Mouse (Mus musculus): Measurements from ENCODE around the gene Arntl. TPM values are rescaled to one million over a fixed set of nuclear protein-coding genes. Genes with fewer than 3 reads are reported as not detected.

Arntl gene
- total and polyA plus RNA-seq, 2 experiments from 2014 or later, result 19.8 to 29.9 TPM

- H3K27me3 ChIP-seq (ENCODE audit: insufficient read depth, low read length), result no peaks in the 10 kb centered on the region
- DNase-seq (ENCODE audit: low spot score), result peak; percentile 80
- WGBS, result 18% methylated on average over 4 of the region's 4 CpGs
- H3K4me3 ChIP-seq (ENCODE audit: low read length), result peak overlapping the region; percentile 21; the same call in 1 of the 2 replicates
- H3K4me2 ChIP-seq (ENCODE audit: low read depth, low read length), result peak overlapping the region; percentile 52
- TF ChIP-seq CTCF (IDR thresholded peaks at IDR 0.05; ENCODE audit: low read depth), result no peak
- H3K27ac ChIP-seq, result peak overlapping the region; percentile 34; the same call in 1 of the 2 replicates
- peak; percentile 94 for ATAC-seq
- H3K9me3 ChIP-seq (ENCODE audit: low read length), result no peaks in the 10 kb centered on the region
- H3K4me1 ChIP-seq (ENCODE audit: insufficient read depth, low read length), result no peaks in the 10 kb centered on the region
- H3K9ac ChIP-seq (replicated peaks; ENCODE audit: low read length), result no peak overlapping the region
- no peaks in the 10 kb centered on the region for H3K36me3 ChIP-seq (ENCODE audit: insufficient read depth, low read length)
These were observed 140.0 kb downstream of the Arntl start for GRCm38 (mm10) chr7:113347271-113347670.

DNA sequence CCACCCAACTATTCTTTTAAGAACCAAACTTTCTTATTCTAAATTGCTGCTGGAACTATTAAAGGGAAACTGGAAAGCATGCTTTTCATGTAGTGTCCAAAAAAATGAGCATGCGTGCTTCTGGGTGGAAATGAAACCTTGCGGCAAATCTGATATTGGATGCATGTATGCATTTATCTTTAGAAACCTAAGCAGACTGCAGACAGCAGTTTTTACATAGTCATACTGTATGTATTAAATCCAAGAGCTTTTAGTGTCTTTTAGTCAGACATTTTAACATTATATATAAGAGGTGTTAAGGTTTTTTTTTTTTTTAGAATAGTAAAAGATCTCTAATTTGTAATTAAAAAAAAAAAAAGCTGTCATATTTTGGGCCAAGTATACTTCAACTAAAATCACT is 140.4 kb downstream of the Arntl start:
- Histone ChIP-seq H3K4me1 (ENCODE audit: insufficient read depth, low read length) (no peaks in the 10 kb centered on the region), H3K36me3 (ENCODE audit: insufficient read depth, low read length) (no peaks in the 10 kb centered on the region), H3K4me2 (ENCODE audit: low read depth, low read length) (peak overlapping the region; percentile 52), H3K9ac (replicated peaks; ENCODE audit: low read length) (no peak overlapping the region), H3K9me3 (ENCODE audit: low read length) (no peaks in the 10 kb centered on the region), H3K27me3 (ENCODE audit: insufficient read depth, low read length) (no peaks in the 10 kb centered on the region), H3K4me3 (ENCODE audit: low read length) (no peak overlapping the region), H3K27ac (no peak overlapping the region)
- no peak for ATAC-seq
- no peak for TF ChIP-seq CTCF (IDR thresholded peaks at IDR 0.05; ENCODE audit: low read depth)
- WGBS, result 60% methylated on average over 2 of the region's 2 CpGs
- no peak for DNase-seq (ENCODE audit: low spot score)

GRCm38 (mm10) chr7:113349089-113349488 is 141.8 kb downstream of the Arntl start:
- no peak for TF ChIP-seq CTCF (IDR thresholded peaks at IDR 0.05; ENCODE audit: low read depth)
- Histone ChIP-seq H3K4me1 (ENCODE audit: insufficient read depth, low read length) (no peaks in the 10 kb centered on the region), H3K4me2 (ENCODE audit: low read depth, low read length) (no peak overlapping the region), H3K9ac (replicated peaks; ENCODE audit: low read length) (no peak overlapping the region), H3K27ac (no peak overlapping the region), H3K27me3 (ENCODE audit: insufficient read depth, low read length) (no peaks in the 10 kb centered on the region), H3K4me3 (ENCODE audit: low read length) (no peak overlapping the region), H3K9me3 (ENCODE audit: low read length) (no peaks in the 10 kb centered on the region), H3K36me3 (ENCODE audit: insufficient read depth, low read length) (no peaks in the 10 kb centered on the region)
- no peak for DNase-seq (ENCODE audit: low spot score)
- WGBS, result 89% methylated on average over 1 of the region's 1 CpGs
- ATAC-seq, result no peak

Other genes with a start within 250 kb of the Arntl start
- 49.0 and 52.9 TPM in 2 replicates for gene Btbd10, start 161.9 kb downstream of the Arntl start, total RNA-seq (2014; rRNA removed)
- gene Btbd10, start 161.9 kb downstream of the Arntl start, polyA plus RNA-seq (2015; fragmentation: Nextera tagmentation; extraction: Ambion mirVana), result 71.4 and 75.2 TPM in 2 replicates
- gene Pth, start 181.1 kb downstream of the Arntl start, total RNA-seq (2014; rRNA removed), result not detected in 2 replicates
- not detected in 2 replicates for gene Pth, start 181.1 kb downstream of the Arntl start, polyA plus RNA-seq (2015; fragmentation: Nextera tagmentation; extraction: Ambion mirVana)